17 mouse cellular contexts compared by ENCODE assay signal in the genomic region with DNA sequence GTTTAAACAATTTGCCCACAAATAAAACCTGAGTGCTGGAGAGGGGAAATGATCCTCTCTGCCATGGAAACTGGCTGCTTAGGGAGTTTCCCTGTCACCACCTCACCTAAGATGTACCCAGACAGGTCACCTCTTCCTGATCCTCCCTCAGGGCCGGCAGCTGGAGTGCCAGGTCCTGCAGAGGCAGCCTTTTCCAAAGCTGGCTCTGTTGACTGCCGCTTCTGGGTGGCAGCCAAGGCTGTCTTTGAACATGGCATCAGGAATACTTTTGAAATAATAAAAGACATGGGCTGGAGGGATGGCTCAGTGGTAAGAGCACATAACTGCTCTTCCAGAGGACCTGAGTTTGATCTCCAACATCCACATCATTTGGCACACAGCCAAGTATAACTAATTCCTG. TPM values are rescaled to one million over a fixed set of nuclear protein-coding genes. Genes with fewer than 3 reads are reported as not detected.
A peak's percentile ranks its signal among the peaks of the same experiment; 100 is the strongest.
DNase-seq lines count a peak whose midpoint lies in the region; ATAC-seq and TF ChIP-seq lines count a peak whose summit lies in the region.
"Had no signal": no experiment of that assay in that cellular context is flagged by ENCODE, and none has a peak within 500 bp of the region (broad histone marks: within the 10 kb centered on the region; RNA-seq: fewer than 3 reads in every experiment).

No protein-coding gene starts in this region.

- no peaks in the 10 kb centered on the region for H3K9me3 ChIP-seq in forebrain, embryonic 14.5 days (replicated peaks; ENCODE audit: control insufficient read depth, low read length)
- H3K9me3 ChIP-seq in forebrain, embryonic 10.5 days: no peaks in the 10 kb centered on the region
- no peaks in the 10 kb centered on the region for H3K9me3 ChIP-seq in hindbrain, embryonic 14.5 days (ENCODE audit: control insufficient read depth, low read length)
- H3K9me3 ChIP-seq in hindbrain, embryonic 16.5 days (ENCODE audit: control insufficient read depth, low read length): no peaks in the 10 kb centered on the region
- no peaks in the 10 kb centered on the region for H3K9me3 ChIP-seq in stomach, embryonic 15.5 days
- H3K9me3 ChIP-seq in stomach, postnatal 0 days (ENCODE audit: control insufficient read depth, low read length): no peaks in the 10 kb centered on the region
- H3K9me3 ChIP-seq: heart, embryonic 15.5 days; liver, embryonic 15.5 days; midbrain, embryonic 13.5 days had no signal

- peaks cover 9% of the 10 kb centered on the region; the same call in 1 of the 2 replicates for H3K36me3 ChIP-seq in forebrain, embryonic 14.5 days (ENCODE audit: control insufficient read depth, insufficient read depth, low read length)
- peaks cover 44% of the 10 kb centered on the region for H3K36me3 ChIP-seq in forebrain, embryonic 10.5 days (replicated peaks)
- no peaks in the 10 kb centered on the region for H3K36me3 ChIP-seq in hindbrain, embryonic 14.5 days (replicated peaks; ENCODE audit: control insufficient read depth, insufficient read depth)
- no peaks in the 10 kb centered on the region for H3K36me3 ChIP-seq in hindbrain, embryonic 16.5 days (ENCODE audit: control insufficient read depth, insufficient read depth, low read length)
- H3K36me3 ChIP-seq in stomach, embryonic 15.5 days: no peaks in the 10 kb centered on the region
- no peaks in the 10 kb centered on the region for H3K36me3 ChIP-seq in stomach, postnatal 0 days (ENCODE audit: control insufficient read depth, insufficient read depth, low read length)

- TF ChIP-seq CTCF in stomach, postnatal 0 days (IDR thresholded peaks at IDR 0.05; ENCODE audit: low read depth): no peak

- no peaks in the 10 kb centered on the region for H3K27me3 ChIP-seq in forebrain, embryonic 14.5 days (replicated peaks; ENCODE audit: control insufficient read depth, insufficient read depth, low read length)
- H3K27me3 ChIP-seq in forebrain, embryonic 10.5 days (ENCODE audit: poor library complexity, severe bottlenecking): no peaks in the 10 kb centered on the region
- no peaks in the 10 kb centered on the region for H3K27me3 ChIP-seq in hindbrain, embryonic 14.5 days (ENCODE audit: control insufficient read depth, insufficient read depth, low read length)
- H3K27me3 ChIP-seq in hindbrain, embryonic 16.5 days (replicated peaks; ENCODE audit: control insufficient read depth, insufficient read depth, low read length): no peaks in the 10 kb centered on the region
- no peaks in the 10 kb centered on the region for H3K27me3 ChIP-seq in stomach, embryonic 15.5 days (replicated peaks)
- H3K27me3 ChIP-seq in stomach, postnatal 0 days (ENCODE audit: control insufficient read depth, insufficient read depth, low read length): no peaks in the 10 kb centered on the region
- H3K27me3 ChIP-seq: heart, embryonic 15.5 days; liver, embryonic 15.5 days; midbrain, embryonic 13.5 days had no signal

- WGBS in forebrain, embryonic 14.5 days: 86% methylated on average over 2 of the region's 2 CpGs
- WGBS in forebrain, embryonic 10.5 days: 97% methylated on average over 2 of the region's 2 CpGs
- 76% methylated on average over 2 of the region's 2 CpGs for WGBS in hindbrain, embryonic 14.5 days
- 74% methylated on average over 2 of the region's 2 CpGs for WGBS in hindbrain, embryonic 16.5 days
- 66% methylated on average over 2 of the region's 2 CpGs for WGBS in stomach, embryonic 15.5 days
- WGBS in stomach, postnatal 0 days: 75% methylated on average over 2 of the region's 2 CpGs

- H3K4me3 ChIP-seq in forebrain, embryonic 14.5 days (ENCODE audit: low read depth, low read length): no peak overlapping the region
- H3K4me3 ChIP-seq in forebrain, embryonic 10.5 days: no peak overlapping the region
- H3K4me3 ChIP-seq in hindbrain, embryonic 14.5 days (replicated peaks; ENCODE audit: low read length): no peak overlapping the region
- no peak overlapping the region for H3K4me3 ChIP-seq in hindbrain, embryonic 16.5 days (ENCODE audit: low read length)
- H3K4me3 ChIP-seq in stomach, embryonic 15.5 days (replicated peaks): no peak overlapping the region
- H3K4me3 ChIP-seq in stomach, postnatal 0 days (ENCODE audit: low read depth, low read length): no peak overlapping the region
- H3K4me3 ChIP-seq: heart, embryonic 15.5 days; liver, embryonic 15.5 days; midbrain, embryonic 13.5 days had no signal

- no peak overlapping the region for H3K27ac ChIP-seq in forebrain, embryonic 14.5 days (ENCODE audit: low read depth, low read length)
- no peak overlapping the region for H3K27ac ChIP-seq in forebrain, embryonic 10.5 days
- H3K27ac ChIP-seq in hindbrain, embryonic 14.5 days: no peak overlapping the region
- no peak overlapping the region for H3K27ac ChIP-seq in hindbrain, embryonic 16.5 days (ENCODE audit: low read depth, low read length)
- H3K27ac ChIP-seq in stomach, embryonic 15.5 days: 0 out of 2 replicates have a peak overlapping the region, but pooled peaks have one; percentile 2
- no peak overlapping the region for H3K27ac ChIP-seq in stomach, postnatal 0 days (replicated peaks)
- H3K27ac ChIP-seq: heart, embryonic 15.5 days; liver, embryonic 15.5 days; midbrain, embryonic 13.5 days had no signal

- no peak for TF ChIP-seq EP300 in stomach, postnatal 0 days (optimal IDR thresholded peaks at IDR 0.05)

- H3K9ac ChIP-seq in forebrain, embryonic 14.5 days (ENCODE audit: low read length): no peak overlapping the region
- H3K9ac ChIP-seq in hindbrain, embryonic 14.5 days: no peak overlapping the region
- H3K9ac ChIP-seq in hindbrain, embryonic 16.5 days (ENCODE audit: low read depth, low read length): no peak overlapping the region
- no peak overlapping the region for H3K9ac ChIP-seq in stomach, embryonic 15.5 days
- H3K9ac ChIP-seq in stomach, postnatal 0 days (ENCODE audit: low read length): no peak overlapping the region
- H3K9ac ChIP-seq: heart, embryonic 15.5 days; liver, embryonic 15.5 days; midbrain, embryonic 13.5 days had no signal

- peak; percentile 33 for DNase-seq in forebrain, embryonic 14.5 days (ENCODE audit: low spot score)
- DNase-seq in forebrain, embryonic 10.5 days (ENCODE audit: extremely low spot score, low spot score): no peak
- DNase-seq in hindbrain, embryonic 14.5 days (ENCODE audit: low spot score): no peak
- DNase-seq in stomach, postnatal 0 days (ENCODE audit: low spot score): no peak
- peak; percentile 17 for DNase-seq in cerebellum, postnatal 36 days
- DNase-seq: kidney, postnatal 10 days; lung, postnatal 4 days; thymus, postnatal 36 days had no signal

- peaks cover 3% of the 10 kb centered on the region; the same call in 1 of the 2 replicates for H3K4me1 ChIP-seq in forebrain, embryonic 14.5 days (ENCODE audit: control insufficient read depth, insufficient read depth, low read length)
- H3K4me1 ChIP-seq in forebrain, embryonic 10.5 days: peaks cover 6% of the 10 kb centered on the region
- H3K4me1 ChIP-seq in hindbrain, embryonic 14.5 days (replicated peaks; ENCODE audit: control insufficient read depth, insufficient read depth, low read length): 0 out of 2 replicates have a peak, but pooled peaks cover 5% of the 10 kb centered on the region
- peaks cover 5% of the 10 kb centered on the region for H3K4me1 ChIP-seq in hindbrain, embryonic 16.5 days (ENCODE audit: control insufficient read depth, insufficient read depth, low read depth, low read length)
- 0 out of 2 replicates have a peak, but pooled peaks cover 3% of the 10 kb centered on the region for H3K4me1 ChIP-seq in stomach, embryonic 15.5 days
- H3K4me1 ChIP-seq in stomach, postnatal 0 days (replicated peaks; ENCODE audit: control insufficient read depth, insufficient read depth): no peaks in the 10 kb centered on the region

- H3K4me2 ChIP-seq in forebrain, embryonic 14.5 days (ENCODE audit: low read length): no peak overlapping the region
- H3K4me2 ChIP-seq in hindbrain, embryonic 14.5 days (replicated peaks): no peak overlapping the region
- no peak overlapping the region for H3K4me2 ChIP-seq in hindbrain, embryonic 16.5 days (ENCODE audit: low read length)
- H3K4me2 ChIP-seq in stomach, embryonic 15.5 days: no peak overlapping the region
- no peak overlapping the region for H3K4me2 ChIP-seq in stomach, postnatal 0 days (replicated peaks; ENCODE audit: low read depth)
- H3K4me2 ChIP-seq: heart, embryonic 15.5 days; liver, embryonic 15.5 days; midbrain, embryonic 13.5 days had no signal

- ATAC-seq in forebrain, embryonic 14.5 days: no peak
- ATAC-seq in hindbrain, embryonic 14.5 days (ENCODE audit: low FRiP score): 0 out of 2 replicates have a peak, but pooled peaks have one; percentile 25
- no peak for ATAC-seq in hindbrain, embryonic 16.5 days
- peak; percentile 13; the same call in 1 of the 2 replicates for ATAC-seq in stomach, embryonic 15.5 days (ENCODE audit: insufficient read depth, low FRiP score, low read depth)
- no peak for ATAC-seq in stomach, postnatal 0 days (ENCODE audit: low FRiP score, low TSS enrichment)
- ATAC-seq in megakaryocyte-erythroid progenitor cell, adult 5-6 weeks (replicated peaks; ENCODE audit: low FRiP score, low TSS enrichment, poor library complexity, severe bottlenecking): no peak
- ATAC-seq: intestine, postnatal 0 days; midbrain, embryonic 13.5 days had no signal

RNA-seq across cellular contexts. Expression of a gene that starts 5.2 kb away (rescaled TPM):
- 30.1 and 34.4 TPM in 2 replicates for polyA plus RNA-seq in forebrain, embryonic 14.5 days (2014; fragmentation: Nextera tagmentation; extraction: Ambion mirVana)
- polyA plus RNA-seq in forebrain, embryonic 10.5 days (2016; fragmentation: Nextera tagmentation; extraction: Ambion mirVana): 64.1 and 66.8 TPM in 2 replicates
- polyA plus RNA-seq in hindbrain, embryonic 14.5 days (2014; fragmentation: Nextera tagmentation; extraction: Ambion mirVana): 19.4 and 20.9 TPM in 2 replicates
- 20.0 and 20.8 TPM in 2 replicates for polyA plus RNA-seq in hindbrain, embryonic 16.5 days (2015; fragmentation: Nextera tagmentation; extraction: Ambion mirVana)
- polyA plus RNA-seq in stomach, embryonic 15.5 days (2015; fragmentation: Nextera tagmentation; extraction: Ambion mirVana): 49.4 and 51.5 TPM in 2 replicates
- 15.2 and 17.8 TPM in 2 replicates for polyA plus RNA-seq in stomach, postnatal 0 days (2015; fragmentation: Nextera tagmentation; extraction: Ambion mirVana)
- total RNA-seq in megakaryocyte-erythroid progenitor cell, adult 5-6 weeks (2014; fragmentation: Nextera tagmentation): 38.8 and 45.0 TPM in 2 replicates
- 40.4 and 46.7 TPM in 2 replicates for total RNA-seq in megakaryocyte-erythroid progenitor cell, adult 5-6 weeks (2017)

RNA-seq across cellular contexts. Expression of a gene that starts 22.1 kb away (rescaled TPM):
- polyA plus RNA-seq in forebrain, embryonic 14.5 days (2014; fragmentation: Nextera tagmentation; extraction: Ambion mirVana): 0.11 and 0.15 TPM in 2 replicates
- 0.09 and 0.20 TPM in 2 replicates for polyA plus RNA-seq in forebrain, embryonic 10.5 days (2016; fragmentation: Nextera tagmentation; extraction: Ambion mirVana)
- polyA plus RNA-seq in hindbrain, embryonic 14.5 days (2014; fragmentation: Nextera tagmentation; extraction: Ambion mirVana): 0.15 and 0.26 TPM in 2 replicates
- polyA plus RNA-seq in hindbrain, embryonic 16.5 days (2015; fragmentation: Nextera tagmentation; extraction: Ambion mirVana): 0.10 and 0.19 TPM in 2 replicates
- 0.06 and 0.13 TPM in 2 replicates for polyA plus RNA-seq in stomach, embryonic 15.5 days (2015; fragmentation: Nextera tagmentation; extraction: Ambion mirVana)
- polyA plus RNA-seq in stomach, postnatal 0 days (2015; fragmentation: Nextera tagmentation; extraction: Ambion mirVana): 0.05 TPM in 2 replicates
- total RNA-seq in megakaryocyte-erythroid progenitor cell, adult 5-6 weeks (2014; fragmentation: Nextera tagmentation): not detected in 2 replicates
- total RNA-seq in megakaryocyte-erythroid progenitor cell, adult 5-6 weeks (2017): not detected in 2 replicates
- polyA plus RNA-seq: intestine, postnatal 0 days; liver, embryonic 15.5 days; neural tube, embryonic 11.5 days; small intestine, adult 2 months had no signal

RNA-seq across cellular contexts. Expression of a gene that starts 22.3 kb away (rescaled TPM):
- polyA plus RNA-seq in forebrain, embryonic 14.5 days (2014; fragmentation: Nextera tagmentation; extraction: Ambion mirVana): 664 and 688 TPM in 2 replicates
- polyA plus RNA-seq in forebrain, embryonic 10.5 days (2016; fragmentation: Nextera tagmentation; extraction: Ambion mirVana): 917 and 919 TPM in 2 replicates
- 389 and 452 TPM in 2 replicates for polyA plus RNA-seq in hindbrain, embryonic 14.5 days (2014; fragmentation: Nextera tagmentation; extraction: Ambion mirVana)
- polyA plus RNA-seq in hindbrain, embryonic 16.5 days (2015; fragmentation: Nextera tagmentation; extraction: Ambion mirVana): 356 and 367 TPM in 2 replicates
- 497 and 548 TPM in 2 replicates for polyA plus RNA-seq in stomach, embryonic 15.5 days (2015; fragmentation: Nextera tagmentation; extraction: Ambion mirVana)
- polyA plus RNA-seq in stomach, postnatal 0 days (2015; fragmentation: Nextera tagmentation; extraction: Ambion mirVana): 208 and 212 TPM in 2 replicates
- 419 and 654 TPM in 2 replicates for total RNA-seq in megakaryocyte-erythroid progenitor cell, adult 5-6 weeks (2014; fragmentation: Nextera tagmentation)
- 578 and 655 TPM in 2 replicates for total RNA-seq in megakaryocyte-erythroid progenitor cell, adult 5-6 weeks (2017)

Comparison
In these comparisons a context has a peak if more than half of its experiments do, and no peak if none do; other contexts are left out.
1. ATAC-seq: peak in hindbrain, embryonic 14.5 days (single experiment) and stomach, embryonic 15.5 days (single experiment); none in forebrain, embryonic 14.5 days (single experiment), hindbrain, embryonic 16.5 days (single experiment), stomach, postnatal 0 days (single experiment) and megakaryocyte-erythroid progenitor cell, adult 5-6 weeks (single experiment).
2. DNase-seq: peak in forebrain, embryonic 14.5 days (single experiment) and cerebellum, postnatal 36 days (2 of 2); none in forebrain, embryonic 10.5 days (single experiment), hindbrain, embryonic 14.5 days (single experiment) and stomach, postnatal 0 days (single experiment).